Mouse (Mus musculus) heart, adult 2 months (tissue): ENCODE data around the gene Acap2.

Experiments used
- CTCF ChIP-seq: fragments of 200-600 bp; IDR thresholded peaks from 2 replicates; pipeline ENCODE4 v1.8.1; 2022; ENCODE audit warnings: antibody characterized with exemption, mild to moderate bottlenecking, moderate library complexity
- EP300 ChIP-seq: fragments of 200-500 bp; IDR thresholded peaks from 2 replicates; pipeline ENCODE4 v1.6.1; 2011; ENCODE audit warnings: low read depth, low read length, control low read depth; ENCODE audit not compliant: insufficient read depth
- POLR2A ChIP-seq: fragments of 200-500 bp; IDR thresholded peaks from 2 replicates; pipeline ENCODE4 v1.6.1; 2011; ENCODE audit warnings: mild to moderate bottlenecking, low read depth, low read length, control low read depth; ENCODE audit not compliant: insufficient read depth

DNA sequence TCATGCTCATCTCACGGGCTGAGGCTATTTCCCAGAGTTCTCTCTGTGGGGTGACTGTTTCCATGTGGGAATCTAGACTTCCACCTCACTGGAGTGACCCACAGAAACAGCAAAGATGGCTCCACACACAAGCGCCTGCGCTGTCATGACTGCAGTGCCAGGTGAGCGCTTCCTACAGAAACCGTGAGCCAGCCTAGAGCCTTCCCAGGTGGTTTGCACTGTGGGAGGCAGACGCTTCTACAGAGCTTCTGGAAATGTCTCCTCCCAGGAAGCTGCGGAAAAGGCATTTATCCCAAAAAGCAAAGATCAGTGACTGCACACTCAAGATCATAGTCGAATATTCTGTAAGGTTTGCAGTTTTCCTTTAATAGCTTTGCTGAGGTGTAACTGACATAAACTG lies 20.2 kb downstream of the Acap2 start:
- TF ChIP-seq CTCF (no peak), POLR2A (no peak), EP300 (no peak)
